Mouse (Mus musculus): ENCODE data around the gene Ubap2.

Gene Ubap2

DNA sequence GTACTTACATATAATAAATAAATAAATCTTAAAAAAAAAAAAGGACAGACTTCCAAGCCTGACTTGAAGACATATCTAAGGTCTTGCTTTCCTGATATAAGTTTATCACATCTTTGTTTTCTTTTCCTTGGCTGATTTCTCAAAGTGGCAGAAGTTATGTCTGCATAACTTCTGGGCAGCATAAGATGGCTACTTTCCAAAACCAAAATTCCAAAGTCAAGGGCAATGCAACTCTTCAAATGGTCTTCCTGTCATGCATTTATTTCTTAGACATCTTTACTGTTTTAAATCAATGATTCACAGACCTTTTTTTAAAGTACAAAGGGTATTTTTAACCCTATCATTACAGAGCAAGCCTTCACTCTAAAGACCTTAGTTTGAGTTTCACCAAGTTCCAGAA, 14.3 kb downstream of the Ubap2 start:
- DNase-seq (ENCODE audit: low spot score in 2 of 2): no peak

GRCm38 (mm10) chr4:41259019-41259418, 15.9 kb downstream of the Ubap2 start:
- DNase-seq (ENCODE audit: low spot score in 2 of 2): no peak

DNA sequence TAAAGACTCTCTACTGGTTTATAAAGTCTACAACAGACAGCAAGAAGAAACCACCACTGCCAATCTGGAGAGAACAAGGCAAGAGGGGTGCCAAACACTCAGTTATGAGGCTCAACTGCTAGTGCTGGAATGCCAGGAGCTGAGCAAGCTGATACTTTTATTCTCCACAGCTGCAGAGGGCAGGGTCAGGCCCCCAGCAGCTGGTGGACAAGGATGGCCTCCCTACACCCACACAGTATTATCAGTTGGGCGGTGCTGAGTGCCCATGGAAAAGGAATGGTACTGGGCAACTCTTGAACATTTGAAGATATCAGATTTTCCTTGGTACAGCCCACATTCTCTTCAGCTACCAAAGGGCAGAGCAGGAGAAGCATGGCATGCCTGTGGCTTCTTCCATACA, 17.2 kb downstream of the Ubap2 start:
- no peak for DNase-seq (ENCODE audit: low spot score in 2 of 2)

- DNase-seq (ENCODE audit: low spot score in 2 of 2): no peak
Observed at GRCm38 (mm10) chr4:41255564-41256210, 19.3 kb downstream of the Ubap2 start.

DNA sequence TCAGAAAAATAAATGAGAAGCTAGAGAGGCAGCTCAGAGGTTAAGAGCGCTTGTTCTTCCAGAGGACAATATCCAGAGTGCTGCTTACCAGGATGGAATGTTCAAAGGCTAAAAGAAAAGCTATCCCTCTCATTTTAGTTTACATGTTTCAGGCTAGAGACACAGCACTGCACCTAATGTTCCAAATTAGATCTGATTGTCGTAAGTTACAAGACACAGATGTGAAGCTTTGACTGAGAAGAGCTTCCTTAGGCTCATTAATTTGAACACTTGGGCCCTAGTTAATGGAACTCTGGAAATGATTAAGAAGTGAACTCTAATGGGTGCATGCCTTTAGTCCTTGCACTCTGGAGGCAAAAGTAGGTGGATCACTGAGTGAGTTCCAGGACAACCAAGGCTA, 21.2 kb downstream of the Ubap2 start:
- no peak for DNase-seq (ENCODE audit: low spot score in 2 of 2)

- no peak for DNase-seq (ENCODE audit: low spot score in 2 of 2)
Observed at GRCm38 (mm10) chr4:41245408-41245807, 29.5 kb downstream of the Ubap2 start.

- DNase-seq (ENCODE audit: low spot score in 2 of 2): no peak
Observed at GRCm38 (mm10) chr4:41240916-41241315, 34.0 kb downstream of the Ubap2 start.

DNA sequence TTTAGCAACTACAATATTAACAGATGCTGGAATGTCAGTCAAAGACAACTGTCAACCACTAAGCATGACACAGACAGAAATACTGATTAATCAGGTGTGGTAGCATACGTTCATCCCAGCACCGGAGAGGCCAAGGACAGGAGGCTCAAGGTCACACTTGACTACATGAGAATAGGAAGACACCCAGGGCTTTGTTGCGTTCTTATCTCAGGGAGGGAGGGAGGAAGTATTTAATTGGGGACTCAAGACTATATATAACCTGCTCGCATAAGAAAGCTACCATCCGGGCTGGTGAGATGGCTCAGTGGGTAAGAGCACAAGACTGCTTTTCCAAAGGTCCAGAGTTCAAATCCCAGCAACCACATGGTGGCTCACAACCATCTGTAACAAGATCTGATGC, 39.3 kb downstream of the Ubap2 start:
- DNase-seq (ENCODE audit: low spot score in 2 of 2): no peak

GRCm38 (mm10) chr4:41226351-41226750, 48.6 kb downstream of the Ubap2 start:
- peak; percentile 59 to 77 for DNase-seq (ENCODE audit: low spot score in 2 of 2)

- DNase-seq (ENCODE audit: low spot score in 2 of 2): no peak
Observed at GRCm38 (mm10) chr4:41225412-41225811, 49.5 kb downstream of the Ubap2 start.

DNA sequence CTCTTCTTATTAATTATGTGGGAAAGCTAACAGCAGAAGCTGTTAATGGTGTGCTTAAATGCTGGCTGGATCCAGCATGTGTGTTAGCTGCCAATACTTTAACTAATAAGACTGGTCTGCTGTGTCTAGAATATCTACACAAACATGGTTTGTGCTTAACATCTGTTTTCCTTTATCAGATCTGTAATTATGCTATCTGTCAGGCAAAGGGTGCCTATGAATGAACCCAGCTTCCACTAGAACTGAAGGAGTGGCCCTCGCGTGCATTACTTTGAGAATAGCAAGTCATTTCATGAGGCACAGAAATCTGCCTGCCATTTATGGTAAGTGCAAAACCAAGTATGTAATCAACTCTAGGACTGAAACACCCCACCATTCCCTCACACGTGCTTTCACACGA, 66.9 kb downstream of the Ubap2 start:
- no peak for DNase-seq (ENCODE audit: low spot score in 2 of 2)

- DNase-seq (ENCODE audit: low spot score in 2 of 2): no peak
Observed at GRCm38 (mm10) chr4:41205751-41206150, 69.2 kb downstream of the Ubap2 start.

- no peak for DNase-seq (ENCODE audit: low spot score in 2 of 2)
Observed at GRCm38 (mm10) chr4:41202135-41202534, 72.8 kb downstream of the Ubap2 start.

- no peak for DNase-seq (ENCODE audit: low spot score in 2 of 2)
Observed at GRCm38 (mm10) chr4:41196861-41197610, 77.9 kb downstream of the Ubap2 start.

- DNase-seq (ENCODE audit: low spot score in 2 of 2): no peak
Observed at GRCm38 (mm10) chr4:41195328-41195727, 79.6 kb downstream of the Ubap2 start.

GRCm38 (mm10) chr4:41192544-41193512, 82.1 kb downstream of the Ubap2 start:
- DNase-seq (ENCODE audit: low spot score in 2 of 2): no peak

DNA sequence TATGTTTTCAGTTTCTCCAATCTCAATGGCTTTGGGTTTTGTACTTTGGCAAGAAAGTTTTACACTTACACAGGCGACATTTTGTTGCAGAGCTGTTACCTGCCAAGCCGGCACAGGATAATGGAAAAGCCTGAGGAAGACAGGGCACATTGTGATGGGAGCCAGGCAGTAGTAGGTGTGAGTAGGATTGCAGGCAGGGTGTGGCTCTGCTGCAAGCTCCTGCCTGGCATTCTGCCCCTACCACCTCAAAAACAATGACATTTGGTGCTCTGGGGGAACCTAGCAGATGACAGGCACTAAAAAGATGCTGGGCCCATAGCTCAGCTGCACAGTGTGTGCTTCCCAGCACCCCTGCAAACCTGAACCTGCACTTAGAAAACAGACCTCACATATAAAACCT, 85.1 kb downstream of the Ubap2 start:
- no peak for DNase-seq (ENCODE audit: low spot score in 2 of 2)

- DNase-seq (ENCODE audit: low spot score in 2 of 2): no peak
Observed at GRCm38 (mm10) chr4:41179825-41180725, 94.9 kb downstream of the Ubap2 start.

DNA sequence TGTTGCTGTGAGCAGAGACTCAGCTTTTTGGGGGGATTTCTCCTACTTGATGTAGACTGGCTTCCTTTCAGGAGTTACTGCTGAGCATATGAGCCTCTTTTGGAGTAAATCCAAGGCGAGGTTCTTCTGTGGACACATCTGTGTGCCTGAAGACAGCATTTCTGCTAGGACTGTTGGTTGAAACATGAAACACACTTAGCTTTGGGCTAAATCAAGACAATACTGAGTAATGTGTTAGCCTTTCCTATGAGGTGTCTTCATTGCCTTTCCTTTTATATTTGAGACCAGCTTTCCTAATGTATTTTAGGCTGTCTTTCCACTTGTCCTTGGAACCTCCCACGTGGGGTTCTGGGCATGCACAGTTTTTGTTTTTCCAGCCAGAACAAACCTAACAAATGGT, 100.3 kb downstream of the Ubap2 start:
- no peak for DNase-seq (ENCODE audit: low spot score in 2 of 2)

DNA sequence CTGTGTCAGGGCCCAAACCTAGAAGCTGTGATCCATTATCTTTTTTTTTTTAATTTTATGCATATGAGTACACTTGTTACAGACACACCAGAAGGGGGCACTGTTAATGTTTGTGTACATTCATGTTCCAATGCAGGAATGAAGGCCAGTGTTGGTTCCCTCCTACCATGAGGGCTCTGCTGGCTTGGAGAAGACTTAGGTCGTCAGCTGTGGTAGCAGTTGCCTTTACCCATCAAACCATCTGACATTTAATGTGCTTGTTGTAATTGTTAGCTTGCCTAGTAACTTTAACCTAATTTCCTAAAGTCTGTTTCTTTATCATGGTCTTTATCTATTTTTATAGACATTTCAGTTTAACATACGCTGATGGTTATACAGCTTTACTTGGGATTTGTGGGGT, 104.0 kb downstream of the Ubap2 start:
- DNase-seq (ENCODE audit: low spot score in 2 of 2): no peak
